Mouse (Mus musculus): Measurements from ENCODE around the gene Proser2. TPM values are rescaled to one million over a fixed set of nuclear protein-coding genes. Genes with fewer than 3 reads are reported as not detected.

Proser2 gene
- polyA plus RNA-seq, 1 experiment from 2014 or later: 9.0 TPM

DNA sequence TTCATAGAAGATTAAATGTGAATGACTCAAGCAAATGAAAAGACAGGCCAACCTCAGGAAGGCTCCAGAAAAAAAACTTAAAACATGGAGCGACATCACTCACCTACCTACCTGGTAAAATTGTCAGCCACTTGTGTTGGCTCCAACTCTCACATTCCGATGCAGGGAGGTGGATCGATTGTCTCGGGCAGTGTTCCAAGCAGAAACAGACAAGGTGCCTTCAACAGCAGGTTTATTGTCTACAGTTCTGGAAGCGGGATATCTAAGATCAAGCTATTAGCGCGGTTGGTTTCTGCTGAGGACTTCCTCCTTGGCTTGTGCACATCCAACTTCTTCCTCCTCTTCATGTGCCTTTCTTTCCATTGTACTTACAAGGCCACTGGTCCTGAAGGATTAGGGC, 27.6 kb upstream of the Proser2 start:
- no peak for ATAC-seq
- no peak overlapping the region for H3K9ac ChIP-seq (ENCODE audit: low read depth, low read length)
- TF ChIP-seq CTCF (IDR thresholded peaks at IDR 0.05; ENCODE audit: low read depth): no peak
- no peak overlapping the region for H3K4me2 ChIP-seq (replicated peaks; ENCODE audit: low read depth)
- H3K9me3 ChIP-seq (ENCODE audit: control insufficient read depth): no peaks in the 10 kb centered on the region
- no peaks in the 10 kb centered on the region for H3K36me3 ChIP-seq (ENCODE audit: control insufficient read depth, insufficient read depth)
- H3K27ac ChIP-seq (ENCODE audit: low read depth, low read length): no peak overlapping the region
- H3K4me1 ChIP-seq (replicated peaks; ENCODE audit: control insufficient read depth, insufficient read depth, low read length): 0 out of 2 replicates have a peak, but pooled peaks cover 6% of the 10 kb centered on the region
- WGBS: 55% methylated on average over 7 of the region's 7 CpGs
- H3K4me3 ChIP-seq (ENCODE audit: low read depth, low read length): no peak overlapping the region
- H3K27me3 ChIP-seq (replicated peaks; ENCODE audit: control insufficient read depth, insufficient read depth, low read length): no peaks in the 10 kb centered on the region

- TF ChIP-seq CTCF (IDR thresholded peaks at IDR 0.05; ENCODE audit: low read depth): no peak
- Histone ChIP-seq H3K9ac (ENCODE audit: low read depth, low read length) (no peak overlapping the region), H3K4me2 (replicated peaks; ENCODE audit: low read depth) (no peak overlapping the region), H3K9me3 (ENCODE audit: control insufficient read depth) (no peaks in the 10 kb centered on the region), H3K27me3 (replicated peaks; ENCODE audit: control insufficient read depth, insufficient read depth, low read length) (no peaks in the 10 kb centered on the region), H3K27ac (ENCODE audit: low read depth, low read length) (no peak overlapping the region), H3K4me3 (ENCODE audit: low read depth, low read length) (no peak overlapping the region), H3K36me3 (ENCODE audit: control insufficient read depth, insufficient read depth) (no peaks in the 10 kb centered on the region), H3K4me1 (replicated peaks; ENCODE audit: control insufficient read depth, insufficient read depth, low read length) (0 out of 2 replicates have a peak, but pooled peaks cover 6% of the 10 kb centered on the region)
- ATAC-seq: no peak
- WGBS: 77% methylated on average over 4 of the region's 4 CpGs
Observed at GRCm38 (mm10) chr2:6157208-6157607, 27.2 kb upstream of the Proser2 start.

DNA sequence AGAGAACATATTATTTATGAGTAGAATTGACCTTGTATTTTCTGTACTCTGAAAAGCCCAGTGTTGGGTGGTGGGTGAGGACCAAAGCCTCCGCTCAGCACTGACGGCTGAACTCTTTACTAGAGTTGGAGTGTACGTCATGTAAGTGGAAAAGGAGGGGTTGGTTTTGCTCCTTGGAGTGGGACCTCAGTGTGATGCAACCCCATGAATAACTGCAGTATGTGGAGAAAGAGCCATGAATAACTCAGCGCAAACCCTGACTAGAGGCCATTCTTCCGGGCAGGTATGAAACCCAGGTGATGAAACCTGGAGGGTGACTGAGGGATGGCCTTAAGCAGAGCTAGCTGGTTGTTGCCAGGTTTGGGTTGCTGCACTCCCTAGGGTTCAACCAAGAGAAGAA, 19.8 kb upstream of the Proser2 start:
- Histone ChIP-seq H3K36me3 (ENCODE audit: control insufficient read depth, insufficient read depth) (no peaks in the 10 kb centered on the region), H3K9ac (ENCODE audit: low read depth, low read length) (no peak overlapping the region), H3K4me1 (replicated peaks; ENCODE audit: control insufficient read depth, insufficient read depth, low read length) (no peaks in the 10 kb centered on the region), H3K4me2 (replicated peaks; ENCODE audit: low read depth) (no peak overlapping the region), H3K27ac (ENCODE audit: low read depth, low read length) (no peak overlapping the region), H3K27me3 (replicated peaks; ENCODE audit: control insufficient read depth, insufficient read depth, low read length) (no peaks in the 10 kb centered on the region), H3K4me3 (ENCODE audit: low read depth, low read length) (no peak overlapping the region), H3K9me3 (ENCODE audit: control insufficient read depth) (no peaks in the 10 kb centered on the region)
- TF ChIP-seq CTCF (IDR thresholded peaks at IDR 0.05; ENCODE audit: low read depth): no peak
- 92% methylated on average over 5 of the region's 5 CpGs for WGBS
- ATAC-seq: no peak

- Histone ChIP-seq H3K4me1 (replicated peaks; ENCODE audit: control insufficient read depth, insufficient read depth, low read length) (no peaks in the 10 kb centered on the region), H3K27me3 (replicated peaks; ENCODE audit: control insufficient read depth, insufficient read depth, low read length) (no peaks in the 10 kb centered on the region), H3K4me3 (ENCODE audit: low read depth, low read length) (no peak overlapping the region), H3K27ac (ENCODE audit: low read depth, low read length) (no peak overlapping the region), H3K36me3 (ENCODE audit: control insufficient read depth, insufficient read depth) (no peaks in the 10 kb centered on the region), H3K9me3 (ENCODE audit: control insufficient read depth) (no peaks in the 10 kb centered on the region), H3K9ac (ENCODE audit: low read depth, low read length) (no peak overlapping the region), H3K4me2 (replicated peaks; ENCODE audit: low read depth) (no peak overlapping the region)
- 85% methylated on average over 7 of the region's 7 CpGs for WGBS
- TF ChIP-seq CTCF (IDR thresholded peaks at IDR 0.05; ENCODE audit: low read depth): no peak
- ATAC-seq: no peak
Observed at GRCm38 (mm10) chr2:6146901-6147300, 16.9 kb upstream of the Proser2 start.

- no peak for ATAC-seq
- H3K36me3 ChIP-seq (ENCODE audit: control insufficient read depth, insufficient read depth): no peaks in the 10 kb centered on the region
- H3K4me3 ChIP-seq (ENCODE audit: low read depth, low read length): no peak overlapping the region
- H3K27me3 ChIP-seq (replicated peaks; ENCODE audit: control insufficient read depth, insufficient read depth, low read length): no peaks in the 10 kb centered on the region
- no peaks in the 10 kb centered on the region for H3K4me1 ChIP-seq (replicated peaks; ENCODE audit: control insufficient read depth, insufficient read depth, low read length)
- H3K9ac ChIP-seq (ENCODE audit: low read depth, low read length): no peak overlapping the region
- TF ChIP-seq CTCF (IDR thresholded peaks at IDR 0.05; ENCODE audit: low read depth): no peak
- WGBS: 97% methylated on average over 4 of the region's 4 CpGs
- no peak overlapping the region for H3K4me2 ChIP-seq (replicated peaks; ENCODE audit: low read depth)
- H3K9me3 ChIP-seq (ENCODE audit: control insufficient read depth): no peaks in the 10 kb centered on the region
- no peak overlapping the region for H3K27ac ChIP-seq (ENCODE audit: low read depth, low read length)
Observed at GRCm38 (mm10) chr2:6146257-6146656, 16.2 kb upstream of the Proser2 start.

DNA sequence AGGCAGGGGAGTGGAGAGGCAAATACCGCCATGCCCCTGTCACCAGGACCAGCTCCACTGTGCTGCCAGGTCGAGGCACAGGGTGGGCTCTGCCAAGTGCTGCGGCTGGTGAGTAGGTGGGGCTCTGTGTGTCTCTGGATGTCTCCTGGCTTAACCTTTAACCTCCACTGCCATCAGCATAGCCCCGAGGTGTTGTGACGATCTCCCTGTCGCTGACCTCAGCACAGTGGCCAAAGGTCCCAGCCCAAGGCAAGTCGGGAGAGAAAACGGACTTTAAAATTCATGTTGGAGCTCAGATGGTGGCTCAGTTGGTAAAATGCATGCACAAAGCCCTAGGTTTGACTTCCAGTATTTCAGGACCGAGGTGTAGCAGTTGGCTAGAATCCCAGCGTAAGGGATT, 15.6 kb upstream of the Proser2 start:
- no peak for TF ChIP-seq CTCF (IDR thresholded peaks at IDR 0.05; ENCODE audit: low read depth)
- Histone ChIP-seq H3K9me3 (ENCODE audit: control insufficient read depth) (no peaks in the 10 kb centered on the region), H3K4me2 (replicated peaks; ENCODE audit: low read depth) (no peak overlapping the region), H3K27me3 (replicated peaks; ENCODE audit: control insufficient read depth, insufficient read depth, low read length) (no peaks in the 10 kb centered on the region), H3K36me3 (ENCODE audit: control insufficient read depth, insufficient read depth) (no peaks in the 10 kb centered on the region), H3K27ac (ENCODE audit: low read depth, low read length) (no peak overlapping the region), H3K4me3 (ENCODE audit: low read depth, low read length) (no peak overlapping the region), H3K9ac (ENCODE audit: low read depth, low read length) (no peak overlapping the region), H3K4me1 (replicated peaks; ENCODE audit: control insufficient read depth, insufficient read depth, low read length) (no peaks in the 10 kb centered on the region)
- WGBS: 61% methylated on average over 10 of the region's 10 CpGs
- ATAC-seq: no peak

Measured in intestine, postnatal 0 days (tissue).